Mouse (Mus musculus) lung, postnatal 25 days (tissue): ENCODE data around the gene Tsr3.
"Not testable (repeated sequence)": the region's sequence is repeated elsewhere in the genome, so short reads cannot be mapped to it uniquely, and the experiment has no call there.

Experiments
- DNase-seq: peaks from one replicate; pipeline ENCODE4 v3.0.0; 2022; ENCODE audit warnings: low spot score

The Tsr3 gene

DNA sequence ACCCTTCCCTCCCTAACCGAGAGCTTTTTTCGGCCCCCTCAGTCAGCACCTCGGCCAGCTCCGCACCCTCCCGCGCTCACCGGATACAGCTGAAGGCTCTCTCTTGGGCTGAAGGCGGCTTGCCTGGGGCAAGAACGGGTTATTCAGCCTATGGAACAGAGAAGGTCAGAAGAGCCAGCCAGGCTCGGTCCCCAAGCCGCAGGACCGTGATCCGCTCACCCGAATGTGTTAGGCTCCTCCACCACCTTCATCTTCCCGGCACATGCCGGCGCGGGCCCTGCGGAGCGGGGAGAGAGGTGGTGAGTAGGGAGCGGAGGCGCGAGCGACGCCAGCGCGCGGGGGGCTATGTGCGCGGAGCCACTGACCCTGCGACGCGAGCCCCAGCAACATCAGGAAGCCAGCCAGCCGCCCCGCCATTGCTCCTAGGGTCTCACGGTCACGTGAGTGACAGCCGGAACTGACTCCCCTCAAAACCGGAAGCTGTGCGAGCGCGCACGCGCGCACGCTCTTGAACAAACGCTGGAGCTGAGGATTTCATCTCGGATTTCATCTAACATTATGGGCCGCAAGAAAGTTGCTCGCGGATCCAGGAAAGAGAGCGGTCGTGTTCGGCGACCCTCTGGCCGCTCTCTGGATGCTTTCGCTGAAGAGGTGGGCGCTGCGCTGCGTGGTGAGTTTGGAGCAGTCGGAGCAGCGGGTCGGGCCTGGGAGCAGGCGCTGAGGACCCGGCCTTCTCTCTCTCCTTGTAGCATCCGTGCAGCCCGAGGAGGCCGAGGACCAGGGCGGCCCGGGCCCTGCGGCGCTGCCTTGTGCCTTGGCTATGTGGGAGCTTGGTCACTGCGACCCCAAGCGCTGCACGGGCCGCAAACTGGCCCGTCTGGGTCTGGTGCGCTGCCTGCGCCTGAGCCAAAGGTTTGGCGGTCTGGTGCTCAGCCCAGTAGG, at the start of gene Tsr3, which contains the start of gene Gnptg:
Tsr3 (plus strand) TSS at position 476 of the 942 bp plus-strand sequence.
Gnptg (minus strand) TSS at position 430 of the 942 bp plus-strand sequence.
- DNase-seq: peak; percentile 85

DNA sequence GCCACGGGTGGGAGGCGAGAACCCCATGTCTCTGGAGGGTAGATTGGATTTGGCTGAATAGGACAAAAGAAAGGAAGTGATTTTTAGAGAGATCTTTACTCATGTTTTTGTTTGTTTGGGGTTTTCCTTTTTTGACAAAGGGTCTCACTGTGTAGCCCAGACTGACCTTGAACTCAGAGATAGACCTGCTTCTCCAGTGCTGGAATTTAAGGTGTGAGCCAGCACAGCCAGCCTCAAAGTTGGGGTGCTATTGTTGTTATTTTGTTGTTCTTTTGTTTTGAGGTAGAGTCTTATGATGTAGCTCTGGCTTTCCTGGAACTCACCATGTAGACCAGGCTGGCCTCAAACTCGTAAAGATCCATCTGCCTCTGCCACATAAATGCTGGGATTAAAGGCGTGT, 37.6 kb upstream of the Tsr3 start:
- DNase-seq: no peak

GRCm38 (mm10) chr17:25210006-25210405, 30.0 kb upstream of the Tsr3 start:
- DNase-seq: no peak

GRCm38 (mm10) chr17:25210680-25211466, 29.1 kb upstream of the Tsr3 start:
- DNase-seq: peak; percentile 47

DNA sequence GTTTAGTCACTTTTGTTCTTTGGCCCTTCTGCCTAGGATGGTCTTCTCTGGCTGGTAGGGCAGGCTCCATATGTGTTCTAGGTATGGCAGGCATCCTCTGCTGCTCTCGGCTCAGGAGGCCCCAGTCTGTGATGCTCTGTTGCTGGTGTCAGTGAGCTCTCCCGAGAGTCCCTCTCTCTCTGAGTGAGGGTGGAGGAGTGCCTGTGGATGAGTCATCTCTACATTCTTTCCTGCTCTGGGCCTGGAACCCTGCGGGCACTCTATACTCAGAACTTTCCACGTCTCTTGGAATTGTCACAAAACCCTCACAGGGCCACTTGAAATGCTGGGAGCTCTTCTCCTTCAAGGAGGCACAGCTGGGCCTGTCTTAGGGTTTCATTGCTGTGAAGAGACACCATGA, 28.3 kb upstream of the Tsr3 start:
- DNase-seq: no peak

DNA sequence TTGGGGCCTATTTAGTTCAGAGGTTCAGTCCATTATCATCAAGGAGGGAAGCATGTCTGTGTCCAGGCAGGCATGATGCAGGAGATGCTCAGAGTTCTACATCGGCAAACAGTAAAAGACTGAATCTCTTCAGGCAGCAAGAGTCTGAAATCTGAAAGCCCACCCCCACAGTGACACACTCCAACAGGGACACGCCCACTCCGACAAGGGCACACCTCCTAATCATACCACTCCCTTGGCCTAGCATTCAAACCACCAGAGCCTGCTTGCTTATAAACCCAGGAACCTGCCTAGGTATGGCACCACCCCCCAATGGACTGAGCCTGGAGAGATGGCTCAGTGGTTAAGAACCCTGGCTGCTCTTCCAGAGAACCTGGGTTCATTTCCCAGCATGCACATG, 24.5 kb upstream of the Tsr3 start:
- DNase-seq: no peak

- DNase-seq: no peak
Measured at GRCm38 (mm10) chr17:25218967-25219366, 21.0 kb upstream of the Tsr3 start.

- DNase-seq: no peak
Measured at GRCm38 (mm10) chr17:25219492-25220295, 20.3 kb upstream of the Tsr3 start.

- no peak for DNase-seq
Measured at GRCm38 (mm10) chr17:25220746-25221145, 19.2 kb upstream of the Tsr3 start.

GRCm38 (mm10) chr17:25221821-25222503, 18.0 kb upstream of the Tsr3 start:
- DNase-seq: peak; percentile 60

- not testable (repeated sequence) for DNase-seq
Measured at GRCm38 (mm10) chr17:25222504-25222940, 17.4 kb upstream of the Tsr3 start.

DNA sequence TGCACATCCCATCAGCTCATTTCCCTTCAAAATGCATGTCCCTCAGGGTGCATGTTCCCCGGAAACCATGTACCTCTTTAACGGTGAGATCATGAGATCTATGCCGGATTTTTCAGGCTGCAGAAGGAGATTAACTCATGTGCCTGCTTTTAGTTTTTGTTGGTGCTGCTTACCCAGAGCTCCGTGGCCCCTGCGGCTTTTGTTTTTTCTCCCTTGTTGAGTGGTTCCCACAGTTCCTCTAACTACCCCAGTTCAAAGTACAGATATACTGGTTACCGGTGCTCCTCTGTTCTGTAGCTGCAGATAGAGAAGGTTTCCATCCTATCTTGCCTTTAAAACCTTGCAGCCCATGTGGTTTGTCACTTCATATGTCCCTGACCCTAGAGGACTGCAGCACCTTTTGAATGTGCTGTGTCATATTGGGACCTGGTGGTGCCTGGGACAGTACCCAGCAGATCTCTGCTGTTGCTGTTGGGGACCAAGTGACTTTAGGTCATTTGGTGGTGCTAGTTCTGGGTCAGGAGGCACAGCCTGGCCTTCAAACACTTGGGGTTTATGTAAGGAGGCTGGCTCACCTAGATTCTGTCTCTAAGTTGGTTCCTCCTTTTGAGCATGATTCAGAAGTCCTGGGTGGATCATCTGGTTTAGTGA, 16.9 kb upstream of the Tsr3 start:
- DNase-seq: no peak

DNA sequence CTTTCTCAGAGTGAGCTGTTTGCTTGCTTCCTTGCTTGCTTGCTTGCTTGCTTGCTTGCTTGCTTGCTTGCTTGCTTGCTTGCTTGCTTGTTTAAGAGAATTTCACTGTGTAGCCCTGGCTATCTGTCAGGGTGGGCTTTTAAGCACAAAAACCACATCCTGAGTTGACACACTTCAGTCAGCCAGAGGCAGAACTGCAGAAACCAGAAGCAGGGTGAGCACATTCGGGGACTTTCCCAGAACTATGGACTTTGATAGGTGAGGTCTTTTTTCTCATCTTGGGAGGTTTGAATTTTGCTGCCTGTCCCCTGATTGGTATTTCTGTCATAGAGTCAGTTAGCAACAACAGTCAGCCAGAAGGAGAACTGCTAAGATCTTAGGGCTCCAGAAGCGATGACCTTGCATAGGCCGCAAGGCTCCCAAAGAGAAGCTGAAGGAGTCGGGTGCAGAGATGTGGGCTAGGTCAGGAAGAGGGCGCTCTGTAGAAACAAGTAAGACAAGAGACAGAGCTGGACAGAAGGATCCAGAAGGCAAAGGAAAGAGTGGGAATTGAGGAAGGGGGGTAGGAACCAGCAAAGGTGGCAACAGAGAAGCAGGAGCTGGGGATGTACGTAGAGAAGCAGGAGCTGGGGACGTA, 15.3 kb upstream of the Tsr3 start:
- DNase-seq: no peak

DNA sequence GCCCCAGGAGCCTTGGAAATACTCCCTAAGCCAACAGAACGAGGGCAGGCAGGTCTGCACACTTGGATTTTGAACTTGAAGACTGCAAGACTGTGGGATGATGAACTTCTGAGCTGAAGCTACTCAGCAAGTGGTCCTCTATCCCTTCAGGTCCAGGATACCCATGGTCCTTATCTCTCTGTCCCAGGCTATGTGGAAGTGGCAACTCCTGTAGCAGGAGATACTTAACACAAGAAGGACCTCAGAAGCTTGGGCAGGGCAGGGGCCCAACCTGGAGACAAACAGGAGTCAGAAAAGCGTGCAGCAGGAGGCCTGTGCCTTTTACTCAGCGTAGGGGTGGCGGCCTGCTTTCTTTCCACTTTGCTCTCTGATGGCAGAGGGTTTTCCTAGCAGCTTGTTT, 14.3 kb upstream of the Tsr3 start:
- DNase-seq: no peak

- DNase-seq: no peak
Measured at GRCm38 (mm10) chr17:25227991-25228390, 12.0 kb upstream of the Tsr3 start.

DNA sequence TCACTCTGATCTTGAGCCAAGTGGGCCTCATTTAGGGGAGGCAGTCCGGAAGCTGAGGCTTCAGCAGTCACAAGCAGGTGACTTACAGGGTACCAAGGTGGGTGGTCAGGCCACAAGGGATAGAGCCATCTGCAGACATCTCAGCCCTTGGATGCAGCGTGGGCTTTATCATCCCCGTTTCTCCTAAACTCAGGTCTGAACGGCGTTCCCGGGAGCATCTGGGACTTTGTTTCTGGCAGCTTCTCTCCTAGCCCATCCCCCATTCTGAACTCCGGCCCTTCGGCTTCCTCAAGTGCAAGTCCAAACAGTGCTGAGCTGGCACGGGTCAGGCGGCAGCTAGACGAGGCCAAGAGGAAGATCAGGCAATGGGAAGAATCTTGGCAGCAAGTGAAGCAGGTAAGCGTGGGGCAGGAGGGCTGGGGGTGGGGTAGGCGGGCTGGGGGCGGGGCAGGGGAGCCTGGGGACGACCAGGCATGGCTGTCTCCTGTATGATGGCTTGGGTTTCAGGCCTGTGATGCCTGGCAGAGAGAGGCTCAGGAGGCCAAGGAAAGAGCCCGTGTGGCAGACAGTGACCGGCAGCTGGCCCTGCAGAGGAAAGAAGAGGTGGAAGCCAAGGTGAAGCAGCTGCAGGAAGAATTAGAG, 9.8 kb upstream of the Tsr3 start:
- DNase-seq: not testable (repeated sequence)

DNA sequence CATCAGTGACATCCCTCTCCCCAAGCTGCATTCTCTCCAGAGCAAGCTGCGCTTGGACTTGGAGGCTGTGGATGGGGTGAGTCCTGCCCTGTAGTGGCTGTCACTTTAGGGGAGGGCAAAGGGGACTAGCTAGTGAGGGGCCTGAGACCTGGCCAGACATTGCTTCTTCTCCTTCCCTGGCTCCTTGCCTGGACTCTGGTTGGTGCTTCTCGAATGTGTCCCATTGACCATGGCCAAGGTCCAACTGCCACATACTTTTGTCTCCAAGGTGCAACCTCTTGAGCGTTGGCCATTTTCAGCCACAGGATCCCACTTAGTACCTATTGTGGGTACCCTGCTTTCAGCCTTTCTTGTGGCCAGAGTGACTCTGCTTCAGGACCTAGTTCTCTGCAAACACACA, 9.3 kb upstream of the Tsr3 start:
- DNase-seq: no peak

GRCm38 (mm10) chr17:25231621-25232020, 8.3 kb upstream of the Tsr3 start:
- not testable (repeated sequence) for DNase-seq

DNA sequence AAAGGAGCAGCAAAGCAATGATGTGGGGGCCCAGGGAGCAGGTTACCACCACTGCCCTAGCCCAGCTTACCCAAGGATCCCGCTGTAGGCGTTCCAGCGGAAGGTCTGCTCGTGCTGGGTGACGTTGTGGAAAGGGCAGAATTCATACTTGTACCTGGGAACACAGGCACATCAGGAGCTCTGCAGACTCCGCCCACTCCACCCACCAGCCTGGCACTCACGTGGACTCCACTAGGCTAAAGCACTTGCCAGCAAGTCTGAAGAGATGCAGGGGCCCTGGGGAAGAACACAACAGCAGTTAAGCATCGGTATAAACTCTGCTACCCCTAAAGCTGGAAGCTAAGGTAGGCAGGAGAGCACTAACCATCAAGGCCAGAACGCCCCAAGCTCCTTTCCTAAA, 4.3 kb upstream of the Tsr3 start:
- no peak for DNase-seq
